Mouse (Mus musculus) hindbrain, embryonic 10.5 days (tissue): ENCODE data around the gene Zfp277. TPM values are rescaled to one million over a fixed set of nuclear protein-coding genes. Genes with fewer than 3 reads are reported as not detected.

Source experiments
- polyA plus RNA-seq: library from polyadenylated mRNA; unstranded; fragments of >200 nt; fragmentation: Nextera tagmentation; extraction: Ambion mirVana; gene quantifications from 2 replicates; pipeline ENCODE4 v1.2.1, GENCODE M21; 2016

Zfp277 gene
- polyA plus RNA-seq, 1 experiment from 2014 or later, result 36.0 TPM

Other genes starting within 250 kb of the Zfp277 start
- not detected in 2 replicates for gene Lsmem1, start 246.4 kb downstream of the Zfp277 start, polyA plus RNA-seq
- 125 and 146 TPM in 2 replicates for gene Ifrd1, start 197.4 kb downstream of the Zfp277 start, polyA plus RNA-seq
- 17.6 and 25.1 TPM in 2 replicates for gene Dock4, start 50 bp upstream of the Zfp277 start, polyA plus RNA-seq